27 mouse cellular contexts compared by ENCODE assay signal in the genomic region with DNA sequence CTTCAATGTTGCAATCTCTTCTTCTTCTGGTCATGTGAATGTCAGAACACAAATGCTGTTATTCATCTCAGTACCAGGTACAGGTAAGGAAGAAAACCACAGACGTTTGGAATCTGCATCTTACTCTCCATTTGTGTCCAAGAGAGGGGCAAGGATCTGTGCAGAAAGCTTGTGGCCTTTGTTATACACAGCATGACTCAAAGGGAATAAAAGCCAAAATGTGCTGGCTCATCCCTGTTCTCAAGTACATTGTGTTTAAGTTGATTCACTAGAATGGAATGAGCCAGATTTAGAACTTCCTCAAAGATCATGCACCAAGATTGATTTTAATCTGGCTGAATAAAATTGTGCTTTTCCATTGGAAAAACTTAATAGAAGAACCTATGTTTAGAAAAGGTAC.
A peak's percentile ranks its signal among the peaks of the same experiment; 100 is the strongest.
DNase-seq lines count a peak whose midpoint lies in the region; TF ChIP-seq lines count a peak whose summit lies in the region.
"Had no signal": no experiment of that assay in that cellular context is flagged by ENCODE, and none has a peak within 500 bp of the region (broad histone marks: within the 10 kb centered on the region; RNA-seq: fewer than 3 reads in every experiment).

No protein-coding gene starts in this region.

- intact Hi-C loops in left cerebral cortex, postnatal 4 days (cut with DNase I), result no loop called here

- no peaks in the 10 kb centered on the region for H3K36me3 ChIP-seq in hindbrain, embryonic 10.5 days
- H3K36me3 ChIP-seq: embryonic facial prominence, embryonic 13.5 days; hindbrain, embryonic 15.5 days; limb, embryonic 13.5 days; lung, embryonic 15.5 days; midbrain, embryonic 10.5 days; midbrain, embryonic 15.5 days had no signal

- DNase-seq in 3134 (ENCODE audit: extremely low read depth, insufficient read length, low spot score), result peak; percentile 64
- peak; percentile 94 for DNase-seq in 3T3-L1 (ENCODE audit: low read depth, low spot score)
- peak; percentile 78 for DNase-seq in NIH3T3 (ENCODE audit: low read depth)
- DNase-seq in kidney, postnatal 14 days, result no peak
- DNase-seq in left cerebral cortex, postnatal 4 days, result no peak
- DNase-seq in hindbrain, embryonic 10.5 days (ENCODE audit: low spot score), result no peak
- DNase-seq: cerebellum, adult 9-10 months; cerebellum, postnatal 36 days; embryo, embryonic 11 days; gastrocnemius, adult 2 months; gastrocnemius, postnatal 36 days; heart, adult 18-20 months; kidney, adult 11 months; kidney, postnatal 25 days; thymus, adult 2 months; thymus, postnatal 36 days had no signal

- no peak overlapping the region for H3K4me3 ChIP-seq in embryonic fibroblast, embryonic 13.5 days (ENCODE audit: insufficient read depth, low read length)
- H3K4me3 ChIP-seq in hindbrain, embryonic 10.5 days, result no peak overlapping the region
- H3K4me3 ChIP-seq: embryonic facial prominence, embryonic 13.5 days; erythroblast, embryonic 14.5 days; forebrain, embryonic 13.5 days; gastrocnemius, adult 2 months; hindbrain, embryonic 15.5 days; left cerebral cortex, adult 2 months; limb, embryonic 13.5 days; lung, embryonic 15.5 days; midbrain, embryonic 10.5 days; midbrain, embryonic 15.5 days; neural tube, embryonic 15.5 days had no signal

- H3K4me1 ChIP-seq in embryonic fibroblast, embryonic 13.5 days (ENCODE audit: control insufficient read depth, insufficient read depth, low read length), result peaks cover 4% of the 10 kb centered on the region; the same call in 1 of the 2 replicates
- no peaks in the 10 kb centered on the region for H3K4me1 ChIP-seq in hindbrain, embryonic 10.5 days (replicated peaks)
- H3K4me1 ChIP-seq: embryonic facial prominence, embryonic 13.5 days; forebrain, embryonic 13.5 days; hindbrain, embryonic 15.5 days; limb, embryonic 13.5 days; lung, embryonic 15.5 days; midbrain, embryonic 10.5 days; midbrain, embryonic 15.5 days; neural tube, embryonic 15.5 days had no signal

- peak overlapping the region; percentile 90 for H3K27ac ChIP-seq in embryonic fibroblast, embryonic 13.5 days (ENCODE audit: insufficient read depth, low read length)
- no peak overlapping the region for H3K27ac ChIP-seq in hindbrain, embryonic 10.5 days
- H3K27ac ChIP-seq: embryonic facial prominence, embryonic 13.5 days; forebrain, embryonic 13.5 days; gastrocnemius, adult 2 months; hindbrain, embryonic 15.5 days; left cerebral cortex, adult 2 months; limb, embryonic 13.5 days; lung, embryonic 15.5 days; midbrain, embryonic 10.5 days; midbrain, embryonic 15.5 days; neural tube, embryonic 15.5 days had no signal

- H3K9me3 ChIP-seq in hindbrain, embryonic 10.5 days, result peaks cover 8% of the 10 kb centered on the region; the same call in 1 of the 2 replicates
- H3K9me3 ChIP-seq: forebrain, embryonic 13.5 days; hindbrain, embryonic 15.5 days; lung, embryonic 15.5 days; midbrain, embryonic 10.5 days; midbrain, embryonic 15.5 days had no signal

- no peak for TF ChIP-seq POLR2A in embryonic fibroblast, embryonic 13.5 days (IDR thresholded peaks at IDR 0.05; ENCODE audit: low read depth, low read length)

- WGBS in hindbrain, embryonic 10.5 days, result 30% methylated on average over 1 of the region's 1 CpGs

- no peak for TF ChIP-seq CTCF in embryonic fibroblast, embryonic 13.5 days (IDR thresholded peaks at IDR 0.05; ENCODE audit: borderline replicate concordance, insufficient read depth, low read length)

- H3K27me3 ChIP-seq in hindbrain, embryonic 10.5 days (ENCODE audit: insufficient read depth, poor library complexity, severe bottlenecking), result no peaks in the 10 kb centered on the region
- H3K27me3 ChIP-seq: embryonic facial prominence, embryonic 13.5 days; forebrain, embryonic 13.5 days; hindbrain, embryonic 15.5 days; limb, embryonic 13.5 days; lung, embryonic 15.5 days; midbrain, embryonic 15.5 days; neural tube, embryonic 15.5 days had no signal

Comparison
In these comparisons a context has a peak if more than half of its experiments do, and no peak if none do; other contexts are left out.
1. DNase-seq: peak in 3134 (single experiment), 3T3-L1 (single experiment) and NIH3T3 (single experiment); none in kidney, postnatal 14 days (single experiment), left cerebral cortex, postnatal 4 days (single experiment) and hindbrain, embryonic 10.5 days (single experiment).